Mouse (Mus musculus) urinary bladder, adult 2 months (tissue): ENCODE results near the gene Fam229a. TPM values are rescaled to one million over a fixed set of nuclear protein-coding genes. Genes with fewer than 3 reads are reported as not detected.

Source experiments
- DNase-seq: peaks from one replicate; pipeline ENCODE4 v3.0.0; 2022; ENCODE audit warnings: low spot score
- polyA plus RNA-seq: library from polyadenylated mRNA; depleted of rRNA; stranded (reverse); fragments of >200 nt; gene quantifications from 2 replicates; pipeline ENCODE4 v1.2.3, GENCODE M21; 2012

Gene Fam229a
- polyA plus RNA-seq, 1 experiment: 0.73 TPM

DNA sequence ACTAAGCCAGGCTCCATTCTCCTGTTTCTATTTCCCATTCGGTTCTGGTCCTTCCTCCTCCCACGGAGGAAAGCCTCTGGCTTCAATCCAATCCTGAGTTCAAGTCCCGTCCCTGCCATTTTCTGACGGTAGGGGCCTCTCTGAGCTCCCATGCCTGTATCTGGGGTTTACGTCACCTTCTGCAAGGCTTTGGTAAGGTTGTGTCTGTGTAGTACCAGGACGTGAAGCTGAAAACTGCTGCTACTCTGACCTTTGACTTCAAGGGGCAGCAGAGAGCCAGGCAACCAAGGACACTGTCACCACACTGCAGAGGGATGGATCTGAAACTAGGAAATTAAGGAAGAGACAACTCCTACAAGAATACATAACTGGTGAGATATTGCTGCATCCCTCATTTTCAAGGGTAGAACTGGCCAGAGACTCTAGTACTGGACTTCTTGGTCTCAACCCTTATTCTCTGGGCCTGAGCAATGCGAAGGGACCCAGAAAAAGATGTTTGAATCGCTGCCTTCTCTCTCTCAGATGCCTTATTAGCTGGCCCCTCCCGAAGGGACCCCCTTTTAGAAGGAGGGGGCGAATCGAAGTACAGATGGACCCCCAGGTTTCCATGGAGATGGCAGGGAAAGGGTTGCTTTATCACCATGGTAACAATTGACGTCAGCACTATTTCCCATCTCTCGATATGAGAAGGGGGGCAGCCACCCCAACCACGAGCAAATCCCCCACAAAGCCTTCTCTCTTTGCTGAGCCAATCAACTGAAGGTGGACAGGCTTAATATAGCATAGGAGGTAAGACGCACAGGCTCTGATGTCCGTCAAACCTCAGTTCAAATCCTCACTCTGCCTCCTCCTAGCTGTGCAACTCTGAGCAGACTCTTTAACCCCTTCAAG lies 4.9 kb downstream of the Fam229a start:
- DNase-seq: no peak

DNA sequence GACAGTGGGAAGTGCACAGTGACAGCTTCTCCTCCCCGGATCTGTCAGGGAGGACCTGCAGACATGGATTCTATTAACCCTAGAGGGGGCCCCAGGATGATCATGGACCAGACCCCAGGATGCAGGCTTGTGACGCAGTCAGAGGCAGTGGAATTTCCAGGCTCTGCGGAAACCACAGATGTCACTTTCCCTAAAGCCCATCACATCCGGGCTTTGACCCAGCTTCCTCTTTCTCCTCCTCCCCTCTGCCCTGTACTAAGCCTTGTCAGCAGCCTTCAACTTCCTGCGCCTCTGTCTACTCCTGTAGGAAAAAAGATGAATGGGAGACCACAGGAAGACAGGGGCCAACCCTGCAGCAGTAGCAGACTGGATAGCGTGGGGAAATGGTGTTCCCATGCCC lies 5.6 kb downstream of the Fam229a start:
- no peak for DNase-seq

DNA sequence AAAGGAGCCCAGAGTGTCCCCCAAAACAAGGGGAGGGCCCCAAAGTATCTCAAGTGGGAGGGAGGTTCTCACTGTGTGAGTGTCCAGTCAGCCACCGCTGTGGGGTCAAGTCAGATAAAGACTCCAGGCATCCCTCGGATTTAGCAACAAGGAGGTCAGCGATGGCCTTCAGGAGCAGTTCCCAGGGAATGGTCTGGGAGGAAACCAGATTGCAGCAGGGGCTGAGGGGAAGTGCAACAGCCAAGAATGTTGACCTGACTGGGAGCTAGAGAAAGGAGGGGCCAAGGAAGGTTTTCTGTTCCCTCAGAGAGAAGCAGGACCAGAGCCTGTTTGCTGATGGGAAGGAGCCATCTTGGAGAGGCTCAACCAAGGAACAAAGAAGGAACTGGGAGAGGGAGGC lies 8.0 kb downstream of the Fam229a start:
- DNase-seq: no peak

DNA sequence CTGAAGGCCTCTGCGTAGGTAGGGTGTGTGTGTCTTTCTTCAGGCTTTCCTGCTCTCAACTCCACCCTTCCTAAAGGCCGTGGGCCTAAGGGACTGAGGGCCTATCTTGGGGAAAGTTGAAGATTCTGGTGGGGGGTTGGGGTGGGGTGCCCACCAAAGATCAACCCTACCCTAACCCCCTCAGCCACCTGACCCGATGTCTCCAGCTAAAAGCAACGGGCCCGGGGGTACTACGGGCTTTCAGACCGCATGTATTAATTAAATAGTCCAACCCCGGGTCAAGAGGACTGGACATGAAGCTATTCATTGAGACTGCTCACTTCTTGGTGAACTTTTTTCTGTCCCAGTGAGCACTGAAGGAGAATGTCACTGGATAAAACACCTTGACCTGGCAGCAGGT lies 9.0 kb downstream of the Fam229a start:
- no peak for DNase-seq

DNA sequence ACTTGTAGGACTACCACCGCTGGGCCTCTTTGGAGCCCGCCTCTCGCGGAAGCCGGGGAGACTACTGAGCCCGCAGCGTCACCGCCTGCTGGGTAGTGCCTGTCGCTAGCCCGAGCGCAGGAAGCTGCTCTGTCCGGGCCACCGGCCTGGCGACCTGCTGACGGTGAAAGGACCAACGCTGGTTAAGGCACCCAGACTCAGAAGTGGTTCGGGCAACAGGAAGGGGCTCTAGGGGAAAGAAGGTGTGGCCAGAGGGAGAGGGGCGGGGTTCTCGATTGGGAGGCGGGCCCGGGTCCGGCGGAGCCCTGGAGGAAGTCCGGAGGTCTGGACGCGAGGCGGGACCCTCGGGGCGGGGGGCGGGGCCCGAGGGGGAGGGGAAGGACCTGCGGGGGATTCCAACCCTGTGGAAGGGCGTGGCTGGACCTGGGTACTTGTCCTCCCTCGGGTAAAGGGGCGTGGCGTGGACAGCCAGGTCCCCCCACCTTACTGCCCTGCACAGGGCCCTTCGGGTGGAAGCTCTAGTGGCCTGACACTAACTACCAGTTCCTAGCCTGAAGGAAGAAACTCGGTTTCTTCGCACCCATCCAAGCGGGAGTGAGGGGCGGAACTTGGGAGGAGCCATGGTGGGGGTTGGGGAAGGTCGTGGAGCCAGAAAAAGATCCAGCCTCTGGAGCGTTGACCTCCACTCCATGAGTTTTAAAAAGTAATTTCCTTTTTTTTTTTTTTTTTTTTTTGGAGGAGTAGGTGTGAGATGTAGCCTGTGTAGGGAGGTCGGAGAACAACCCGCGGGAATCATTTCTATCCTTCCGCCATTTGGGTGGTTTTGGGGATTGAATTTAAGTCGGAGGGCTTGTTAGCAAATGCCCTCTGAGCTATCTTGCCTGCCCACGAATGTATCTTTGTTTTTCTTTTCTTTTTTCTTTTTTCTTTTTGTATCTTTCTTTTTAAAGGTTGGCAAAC lies 9.9 kb downstream of the Fam229a start:
- peak; percentile 79 for DNase-seq

DNA sequence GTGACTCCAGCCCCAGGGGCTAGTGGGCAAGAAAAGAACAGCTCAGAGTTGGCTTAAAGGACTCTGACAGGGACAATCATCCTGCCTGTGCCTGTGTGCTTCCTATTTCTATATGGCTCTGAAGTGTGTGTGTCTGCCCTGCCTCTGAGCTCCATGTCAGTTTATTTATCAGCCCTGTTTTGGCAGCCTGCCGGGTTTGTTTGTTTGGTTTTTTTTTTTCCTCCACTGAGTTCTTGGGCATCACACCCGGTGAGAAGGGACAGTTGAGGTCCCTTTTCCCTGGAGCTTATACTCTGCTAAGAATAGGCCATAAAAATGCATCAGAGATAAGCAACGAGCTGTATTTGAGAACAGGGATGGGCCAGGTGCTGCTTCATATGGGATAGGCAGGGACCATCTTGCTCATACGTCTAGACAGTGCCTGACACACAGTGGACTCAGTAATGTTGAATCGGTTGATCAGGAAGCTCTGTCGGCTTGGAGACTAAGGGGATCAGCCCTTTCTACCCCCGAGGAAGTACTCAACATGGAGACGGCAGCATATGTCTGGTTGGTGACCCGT lies 11.4 kb downstream of the Fam229a start:
- no peak for DNase-seq

DNA sequence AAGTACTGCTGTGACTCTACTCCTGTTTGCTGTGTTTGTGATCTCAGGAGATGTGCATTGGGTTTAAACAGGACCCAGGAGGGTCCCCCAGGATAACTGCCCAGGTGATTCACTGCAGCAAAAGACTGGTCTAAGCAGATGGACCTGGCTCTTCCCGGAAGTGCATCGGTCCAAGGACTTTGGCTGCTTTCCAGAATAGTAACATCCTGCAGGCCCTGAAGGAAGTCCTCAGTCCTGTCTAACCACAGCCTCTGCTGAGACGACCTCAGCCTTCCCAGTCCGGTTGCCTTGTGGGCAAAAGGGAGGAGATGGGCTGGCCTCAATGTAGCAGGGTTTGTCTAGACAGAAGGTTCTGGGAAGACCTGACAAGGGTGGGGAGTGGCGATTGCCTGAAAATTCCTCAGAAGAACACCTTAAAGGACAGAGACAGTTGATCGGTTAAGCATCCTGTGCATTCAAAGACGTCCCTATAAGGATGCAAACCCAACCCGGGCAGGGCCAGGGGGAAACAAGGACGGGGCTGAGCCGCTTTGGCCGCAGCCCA lies 12.0 kb downstream of the Fam229a start:
- DNase-seq: no peak

DNA sequence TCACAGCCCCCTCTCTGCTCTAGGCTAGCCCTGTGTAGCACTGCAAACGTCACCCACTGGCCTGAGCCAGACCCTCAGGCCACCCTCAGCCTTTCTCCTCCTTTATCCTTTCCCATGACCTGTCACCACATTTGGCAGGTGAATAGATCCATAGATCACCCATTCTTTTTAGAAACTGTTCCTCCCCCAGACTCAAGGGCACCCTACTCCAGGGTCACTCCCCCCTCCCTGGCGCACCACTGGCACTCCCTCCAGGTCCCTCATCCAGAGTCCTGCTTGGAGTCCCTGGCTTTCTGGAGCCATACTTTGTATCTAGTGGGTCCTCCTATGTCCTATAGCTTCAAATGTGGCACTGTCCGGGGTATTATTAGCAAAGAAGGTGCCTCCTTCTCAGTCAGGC lies 14.5 kb downstream of the Fam229a start:
- DNase-seq: no peak

DNA sequence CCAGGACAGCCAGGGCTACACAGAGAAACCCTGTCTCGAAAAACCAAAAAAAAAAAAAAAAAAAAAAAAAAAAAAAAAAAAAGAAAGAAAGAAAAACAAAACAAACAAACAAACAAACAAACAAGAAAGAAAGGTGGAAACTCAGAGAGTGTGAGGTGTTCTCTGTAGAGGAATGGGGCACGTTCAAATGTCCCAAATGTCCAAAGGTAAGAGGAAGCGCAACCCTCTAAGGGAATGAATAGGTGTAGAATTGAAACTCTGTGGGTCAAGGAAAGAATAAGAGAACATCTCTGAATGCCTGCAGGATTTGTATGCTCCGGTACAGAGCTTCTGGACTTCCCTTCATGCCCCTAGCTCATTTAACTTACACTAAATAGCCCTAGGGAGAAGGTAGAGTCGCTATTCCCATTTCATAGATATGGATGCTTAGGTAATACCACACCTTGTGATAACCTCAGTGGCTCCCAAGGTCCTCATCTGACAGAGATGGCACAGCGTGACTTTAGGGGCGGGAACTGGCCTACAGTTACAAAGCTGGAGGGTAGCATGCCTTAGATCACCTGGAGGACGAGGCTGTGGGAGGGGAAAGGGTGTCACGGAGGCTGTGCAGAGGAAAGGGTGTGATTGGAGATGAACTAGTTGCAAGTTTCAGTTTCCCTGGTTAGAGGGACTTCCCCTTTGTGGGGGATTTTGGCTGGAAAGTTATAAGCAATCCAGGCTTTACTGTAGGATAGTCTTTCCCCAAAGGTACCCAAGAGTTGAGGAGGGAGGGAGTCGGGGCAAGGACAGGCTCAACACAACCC lies 16.6 kb downstream of the Fam229a start:
- DNase-seq: no peak

DNA sequence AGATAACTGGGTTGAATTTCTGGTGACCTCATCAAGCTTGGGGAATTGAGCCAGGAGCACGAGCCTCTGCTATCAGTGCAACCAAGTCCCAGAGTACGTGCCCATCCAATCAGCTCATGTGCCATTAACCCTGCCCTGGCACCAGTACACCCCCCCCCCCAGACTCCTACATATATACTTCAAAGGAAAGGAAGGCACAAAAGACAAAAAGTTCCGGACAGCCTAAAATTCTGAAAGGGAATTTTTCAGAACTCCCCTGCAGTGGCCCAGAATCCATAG lies 17.2 kb downstream of the Fam229a start:
- no peak for DNase-seq

DNA sequence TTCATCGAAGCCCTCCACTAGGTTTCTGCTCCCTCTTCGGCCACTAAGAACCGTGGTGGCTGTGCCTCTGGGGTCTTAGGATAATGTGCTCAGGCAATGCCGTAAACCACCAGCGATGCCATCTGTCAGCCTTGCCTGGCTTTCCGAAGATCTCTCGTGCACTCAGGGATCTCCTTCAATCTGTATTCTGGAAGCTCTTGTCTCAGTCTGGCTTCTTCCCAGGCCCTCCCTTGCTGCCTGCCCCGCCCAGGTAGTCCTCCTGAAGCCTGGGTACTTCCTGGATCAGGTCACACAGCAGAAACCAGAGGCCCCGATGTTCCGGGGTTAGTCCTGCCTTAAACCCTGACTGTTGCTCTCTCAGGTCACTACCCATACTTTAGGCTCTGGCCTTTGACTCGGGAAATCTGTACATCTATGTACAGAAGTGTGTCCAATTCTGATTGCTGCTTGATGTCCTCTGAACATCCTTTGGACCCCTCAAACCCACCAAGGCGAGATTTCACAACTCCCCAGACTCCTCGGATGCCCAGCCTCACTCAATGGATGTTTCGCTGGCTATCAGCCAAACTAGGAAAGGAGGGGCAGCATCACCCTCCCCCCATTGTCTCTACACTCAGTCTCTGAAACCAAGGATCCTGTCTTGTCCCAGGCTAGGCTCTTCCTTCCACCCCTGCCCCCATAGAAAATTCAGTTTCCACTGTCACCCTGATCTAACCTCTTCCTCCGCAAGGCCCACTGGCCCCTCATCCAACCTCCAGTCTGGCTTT lies 18.0 kb downstream of the Fam229a start:
- no peak for DNase-seq

DNA sequence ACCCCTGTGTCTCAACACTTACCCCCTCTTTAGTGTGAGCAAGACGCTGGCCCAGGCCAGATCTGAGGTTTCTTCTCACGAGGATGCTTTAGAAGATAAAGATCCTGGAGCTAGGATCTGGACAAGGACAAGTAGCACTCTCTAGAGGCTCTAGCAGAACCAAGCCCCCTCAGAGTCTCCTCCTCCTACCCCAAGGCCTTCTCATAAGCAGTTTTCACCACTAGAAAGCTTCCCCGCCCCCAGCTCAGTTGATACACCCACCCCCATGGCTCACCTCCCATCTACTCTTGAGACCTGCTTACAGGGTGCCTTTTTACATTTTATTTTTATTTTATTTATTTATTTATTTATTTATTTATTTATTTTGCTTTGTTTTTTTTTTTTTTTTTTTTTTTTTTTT lies 18.7 kb downstream of the Fam229a start:
- DNase-seq: no peak

DNA sequence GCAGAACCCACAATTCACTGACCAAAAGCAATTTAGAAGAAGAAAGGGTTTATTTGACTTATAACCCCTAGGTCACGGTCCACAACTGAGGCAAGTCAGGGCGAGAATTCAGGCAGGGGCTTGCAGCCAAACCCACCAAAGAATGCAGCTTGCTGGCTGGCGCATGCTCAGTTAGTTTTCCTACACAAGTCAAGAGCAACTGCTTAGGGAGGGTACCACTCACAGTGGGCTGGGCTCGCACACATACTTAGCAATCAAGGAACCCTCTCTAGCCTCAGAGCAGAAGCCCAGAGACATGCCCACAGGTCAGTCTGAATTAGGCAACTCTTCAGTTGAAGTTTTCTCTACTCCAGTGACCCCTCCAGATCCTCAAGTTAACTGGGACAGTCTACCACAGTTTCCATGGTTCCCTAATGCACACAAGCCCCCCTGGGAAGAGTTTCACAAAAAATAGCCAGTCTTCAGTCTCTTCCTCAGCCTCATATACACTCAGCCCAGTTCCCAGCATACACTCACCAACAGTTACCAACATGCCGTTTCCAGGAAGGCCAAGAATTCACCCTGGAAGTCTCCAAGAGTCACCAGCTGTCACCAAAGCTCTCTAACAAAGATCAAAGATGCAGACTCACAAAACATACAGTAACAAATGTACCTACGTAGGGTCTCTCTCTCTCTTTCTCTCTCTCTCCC lies 19.9 kb downstream of the Fam229a start:
- no peak for DNase-seq

DNA sequence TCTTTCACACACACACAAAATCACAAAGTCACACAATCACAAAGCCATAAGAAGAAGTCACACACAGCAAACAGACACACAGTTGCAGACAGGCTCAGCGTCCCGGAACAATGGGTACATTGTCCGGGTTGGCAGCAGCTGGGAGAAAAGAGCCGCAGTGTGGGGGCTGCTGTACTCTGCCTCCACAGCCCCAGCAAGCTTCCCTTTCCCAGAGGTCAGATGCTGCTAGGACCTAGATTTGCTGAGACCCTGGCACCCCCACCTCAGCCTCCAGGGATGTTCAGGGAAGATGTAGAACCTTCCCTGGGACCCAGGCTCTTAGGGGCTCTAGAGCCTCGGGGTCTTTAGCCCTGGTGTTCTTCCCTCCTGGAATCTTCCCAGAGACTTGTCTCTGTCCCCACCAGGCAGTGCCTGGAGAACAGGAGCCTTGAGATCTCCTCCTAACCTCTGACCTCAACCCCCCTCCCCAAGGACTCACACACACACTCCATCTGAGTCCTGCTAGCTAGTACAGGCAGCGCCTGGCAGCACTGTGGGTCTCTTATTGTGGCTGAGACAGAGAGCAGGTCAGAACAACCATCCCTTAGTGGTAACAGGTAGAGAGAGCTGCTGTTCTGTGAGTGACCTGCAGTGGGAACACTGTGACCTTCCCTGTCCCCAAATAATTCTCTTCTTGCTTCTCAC lies 20.6 kb downstream of the Fam229a start:
- no peak for DNase-seq

DNA sequence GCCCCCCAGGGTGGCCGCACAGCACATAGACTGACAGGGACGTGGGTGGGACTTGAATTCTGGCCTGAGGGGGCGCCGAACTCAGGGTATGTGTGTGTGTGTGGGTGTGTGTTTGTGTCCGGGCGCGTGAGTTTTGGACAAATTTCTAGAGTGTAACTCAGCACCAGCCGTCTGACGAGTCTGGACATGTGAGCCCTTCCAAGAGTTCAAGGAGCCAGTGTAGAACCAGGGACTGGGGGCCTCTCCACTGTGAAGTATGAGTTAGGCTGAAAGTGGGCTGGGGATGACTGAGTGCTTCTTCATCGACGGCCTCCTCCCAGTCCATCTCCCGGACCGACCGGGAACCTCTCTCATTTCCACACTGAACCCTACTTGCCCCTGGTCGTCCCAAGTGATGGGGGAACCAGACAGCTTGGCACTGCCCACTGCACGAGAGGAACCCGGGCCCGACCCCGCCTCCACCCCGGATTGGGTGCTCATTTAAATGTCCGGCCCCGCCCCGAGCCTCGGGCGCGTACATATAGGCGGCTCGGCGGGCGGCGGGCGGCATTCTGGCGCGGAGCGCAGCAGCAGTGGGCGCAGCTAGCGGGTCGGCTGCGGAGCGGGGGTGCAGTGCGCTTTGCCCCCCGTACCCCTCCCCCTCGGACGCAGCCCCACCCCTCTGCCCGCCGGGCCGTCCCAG lies 22.2 kb downstream of the Fam229a start, which contains the start of gene Marcksl1:
Gene Marcksl1 (plus strand): TSS at position 496 of the 682 bp plus-strand sequence.
- DNase-seq: peak; percentile 84

DNA sequence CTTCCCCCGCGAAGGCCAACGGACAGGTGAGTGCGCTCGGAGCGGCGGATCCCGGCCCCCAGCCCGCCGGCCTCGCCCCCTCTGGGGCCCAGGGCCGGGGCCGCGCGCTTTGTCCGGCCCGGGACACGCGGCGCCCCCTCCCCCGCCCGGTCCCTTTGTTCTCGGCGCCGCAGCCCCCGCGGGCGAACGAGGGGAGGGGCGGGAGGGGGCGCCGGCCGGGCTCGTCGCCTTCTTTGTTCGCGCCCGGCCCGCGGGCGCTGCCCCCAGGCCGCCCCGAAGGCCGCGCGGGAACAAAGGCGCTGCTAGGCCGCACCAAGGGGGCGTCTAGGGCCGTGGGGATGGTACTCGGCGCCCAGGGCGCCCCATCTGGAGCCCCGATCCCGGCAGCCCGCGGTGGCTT lies 22.9 kb downstream of the Fam229a start:
- no peak for DNase-seq

DNA sequence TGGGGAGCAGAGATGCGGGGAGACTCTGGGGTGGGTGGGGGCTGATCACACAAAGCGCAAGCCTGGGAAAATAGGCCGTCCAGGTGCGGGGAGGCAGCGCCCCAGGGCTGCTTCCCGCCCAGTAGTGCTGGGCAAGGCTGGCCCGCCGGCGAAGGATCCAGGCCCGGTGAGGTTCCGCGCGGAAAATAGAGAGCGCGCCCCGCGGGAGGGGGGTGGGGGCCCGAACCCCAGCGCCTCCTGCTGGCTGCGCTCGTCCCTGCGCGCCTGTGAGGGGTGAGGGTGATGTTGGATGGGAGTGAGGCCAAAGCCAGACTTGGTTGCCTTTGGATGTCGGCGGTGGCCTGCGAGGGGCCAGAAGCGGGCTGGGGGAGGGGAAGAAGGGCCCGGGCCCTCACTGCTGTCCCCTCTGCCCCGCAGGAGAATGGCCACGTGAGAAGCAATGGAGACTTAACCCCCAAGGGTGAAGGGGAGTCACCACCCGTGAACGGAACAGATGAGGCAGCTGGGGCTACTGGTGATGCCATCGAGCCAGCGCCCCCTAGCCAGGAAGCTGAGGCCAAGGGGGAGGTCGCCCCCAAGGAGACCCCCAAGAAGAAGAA lies 23.4 kb downstream of the Fam229a start:
- DNase-seq: peak; percentile 49

DNA sequence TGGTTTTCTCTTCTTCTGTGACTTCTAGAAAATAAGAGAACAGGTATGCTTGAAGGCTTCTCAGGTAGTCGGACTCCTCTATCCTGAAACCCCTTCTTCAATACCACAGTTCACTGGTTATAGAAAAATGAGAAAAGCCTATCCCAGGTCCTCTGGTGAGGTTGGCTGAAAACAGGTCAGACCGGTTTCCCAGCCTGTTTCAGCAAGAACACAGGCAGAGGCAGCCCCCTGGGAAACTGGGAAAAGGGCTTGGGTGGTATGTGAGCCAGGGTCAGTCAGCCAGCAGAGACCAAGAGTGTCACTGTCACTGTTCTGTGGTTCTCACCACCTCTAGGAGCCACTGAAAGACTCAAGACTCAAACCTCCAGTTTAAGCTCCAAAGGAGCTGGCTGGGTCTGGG lies 25.9 kb downstream of the Fam229a start:
- DNase-seq: no peak
